Mouse (Mus musculus): Measurements from ENCODE around the gene Sgf29.

GRCm38 (mm10) chr7:126630824-126631518 lies 18.1 kb upstream of the Sgf29 start, which contains the start of gene Nupr1:
- TF ChIP-seq GATA1 (IDR thresholded peaks at IDR 0.05; ENCODE audit: borderline replicate concordance, low read length) (no peak), FLI1 (IDR thresholded peaks at IDR 0.05; ENCODE audit: low read length) (no peak)
